Mouse (Mus musculus) T-helper 17 cell (primary cell): ENCODE data around the gene Trio.

Experiments
- in situ Hi-C, 2 experiments: fragments of 300-600 bp; cut with MboI, MseI; formaldehyde crosslinking; loops; 1 replicate in 1 of 2; 2 replicates in 1 of 2; pipeline ENCODE4 v1.15.1; 2025; ENCODE audit warnings: high pct_unique_total_duplicates in 2 of 2

The Trio gene

DNA sequence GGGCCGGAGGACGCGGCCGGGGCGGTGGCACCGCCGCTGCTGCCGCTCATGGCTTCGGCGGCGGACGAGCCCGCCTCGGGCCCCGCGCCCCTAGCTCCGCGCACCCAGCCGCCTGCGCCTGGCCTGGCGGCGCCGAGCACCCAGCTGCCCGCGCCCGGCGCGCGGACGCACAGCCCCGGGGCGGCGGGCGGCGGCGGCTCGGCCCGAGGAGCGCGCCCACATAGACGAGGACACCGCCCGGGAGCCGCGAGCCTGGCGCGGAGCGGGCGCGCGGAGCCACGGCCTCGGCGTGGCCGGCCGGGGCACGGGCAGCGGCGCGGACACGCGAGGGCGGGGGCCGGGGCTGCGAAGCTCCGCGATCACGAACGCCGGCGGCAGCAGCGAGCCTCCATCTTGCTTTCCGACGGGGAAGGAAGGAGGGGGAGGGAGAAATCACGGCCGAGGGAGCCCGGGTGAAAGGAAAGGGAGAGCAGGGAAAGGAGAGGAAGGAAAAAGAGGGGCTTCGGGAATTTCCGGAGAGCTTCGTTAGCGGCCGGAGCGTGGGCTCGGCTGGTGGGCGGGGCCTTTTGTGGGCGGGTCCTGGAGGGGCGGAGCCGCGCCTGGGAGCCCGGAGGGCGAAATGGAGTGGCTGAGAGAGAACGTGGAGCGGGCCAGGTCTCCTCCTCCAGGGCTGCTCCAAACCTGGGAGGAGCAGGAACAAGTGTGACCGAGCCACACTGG is at the start of gene Trio:
Gene Trio (minus strand): TSS at position 402 of the 720 bp plus-strand sequence.
- in situ Hi-C loops = loop anchor here in 1 of 2 experiments (10.0 kb wide), 1 partner anchor 561 kb away; the partner anchor contains the start of gene Ank

DNA sequence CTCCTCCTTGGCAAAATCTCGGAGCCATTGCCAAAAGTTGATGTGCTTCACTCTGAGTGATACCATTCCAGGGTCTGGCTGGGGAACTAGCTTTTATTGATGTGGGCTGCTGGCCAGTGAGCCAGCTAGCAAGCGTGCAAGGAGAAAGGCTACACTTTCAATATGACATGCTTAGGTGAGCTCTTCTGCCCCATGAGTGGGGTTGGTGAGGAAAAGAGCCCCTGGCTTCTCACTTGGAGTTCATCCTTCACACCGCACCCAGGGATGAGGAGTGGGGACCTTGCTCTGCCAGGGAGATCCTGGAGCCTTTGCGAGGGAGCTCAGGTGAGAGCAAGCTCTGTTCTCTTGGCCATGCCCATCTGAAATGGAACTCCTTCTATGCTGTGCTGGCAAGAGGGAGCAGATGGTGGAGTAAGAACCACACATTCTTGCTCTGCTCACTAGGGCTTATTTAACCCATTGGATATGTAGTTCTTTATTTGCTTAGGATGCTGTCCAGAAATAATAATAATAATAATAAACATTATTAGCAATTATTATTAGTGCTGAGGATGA is 48.8 kb upstream of the Trio start:
- in situ Hi-C loops = loop anchor here in 1 of 2 experiments (25.0 kb wide), 1 partner anchor 788 kb away; no protein-coding TSS in a partner anchor

DNA sequence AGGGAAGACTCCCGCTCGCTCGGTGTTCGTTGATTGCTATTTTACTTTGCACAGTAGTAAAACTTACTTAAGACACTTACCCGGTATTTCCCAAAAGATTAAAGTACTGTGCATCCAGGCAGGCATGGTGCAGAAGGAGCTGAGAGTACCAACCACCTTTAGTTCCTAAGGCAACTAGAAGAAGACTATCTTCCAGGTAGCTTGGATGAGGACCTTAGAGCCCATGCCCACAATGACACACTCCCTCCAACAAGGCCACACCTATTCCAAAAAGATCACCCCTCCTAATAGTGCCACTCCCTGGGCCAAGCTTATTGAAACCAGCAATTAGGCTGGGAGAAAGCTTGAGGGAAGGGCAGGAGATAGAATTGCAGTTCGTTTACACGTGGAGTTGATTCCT is 46.0 kb upstream of the Trio start:
- in situ Hi-C loops = loop anchor here in 1 of 2 experiments (25.0 kb wide), 1 partner anchor 791 kb away; no protein-coding TSS in a partner anchor

DNA sequence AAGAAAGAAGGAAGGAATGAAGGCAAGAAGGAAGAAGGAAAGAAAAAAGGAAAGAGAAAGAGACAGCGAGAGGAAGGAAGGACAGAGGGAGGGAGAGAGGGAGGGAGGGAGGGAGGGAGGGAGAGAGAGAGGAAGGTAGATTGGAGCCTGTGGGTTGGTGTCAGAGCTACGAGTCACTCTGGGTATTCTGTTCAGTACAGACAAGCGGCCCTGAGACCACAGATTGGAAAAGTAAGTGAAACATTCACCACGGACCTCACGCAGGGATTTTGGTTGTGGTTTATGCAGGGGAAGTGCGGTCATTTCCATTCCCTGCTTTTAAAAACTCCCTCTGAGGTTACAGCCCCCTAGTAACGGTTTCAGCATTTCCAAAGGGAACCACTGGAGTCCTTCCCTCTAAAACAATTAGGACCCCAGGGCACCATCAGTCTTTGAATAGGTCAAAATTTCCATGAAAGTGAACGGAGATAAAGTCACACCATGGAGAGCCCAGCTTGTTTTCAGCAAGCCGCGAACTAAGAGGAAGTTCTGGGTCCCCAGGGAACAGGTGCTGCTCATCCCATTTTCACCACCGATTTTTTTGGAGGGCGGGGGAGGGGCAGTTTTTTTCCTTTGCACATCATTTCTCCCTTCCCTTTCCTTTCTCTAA is 45.2 kb upstream of the Trio start:
- in situ Hi-C loops = loop anchor here in 1 of 2 experiments (25.0 kb wide), 1 partner anchor 791 kb away; no protein-coding TSS in a partner anchor

DNA sequence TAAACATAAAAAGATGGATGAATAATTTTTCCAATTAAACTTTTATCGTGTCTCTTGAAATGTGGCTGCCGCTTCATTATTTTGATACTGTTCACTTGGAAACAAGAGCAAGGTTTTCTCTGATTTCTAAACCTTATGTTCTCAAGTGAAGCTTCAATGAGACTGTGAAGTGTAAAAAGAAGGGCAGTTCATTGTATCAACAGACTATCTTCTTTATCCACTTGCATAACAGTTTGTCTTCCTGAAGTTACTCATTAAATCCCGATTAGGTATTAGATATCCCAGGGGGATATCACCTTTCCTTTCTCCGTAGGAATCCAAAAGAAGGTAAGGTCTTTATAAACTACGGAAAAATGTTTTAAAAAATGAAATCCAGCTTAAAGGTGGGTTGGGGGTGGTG is 44.6 kb upstream of the Trio start:
- in situ Hi-C loops = loop anchor here in 1 of 2 experiments (25.0 kb wide), 1 partner anchor 792 kb away; no protein-coding TSS in a partner anchor

DNA sequence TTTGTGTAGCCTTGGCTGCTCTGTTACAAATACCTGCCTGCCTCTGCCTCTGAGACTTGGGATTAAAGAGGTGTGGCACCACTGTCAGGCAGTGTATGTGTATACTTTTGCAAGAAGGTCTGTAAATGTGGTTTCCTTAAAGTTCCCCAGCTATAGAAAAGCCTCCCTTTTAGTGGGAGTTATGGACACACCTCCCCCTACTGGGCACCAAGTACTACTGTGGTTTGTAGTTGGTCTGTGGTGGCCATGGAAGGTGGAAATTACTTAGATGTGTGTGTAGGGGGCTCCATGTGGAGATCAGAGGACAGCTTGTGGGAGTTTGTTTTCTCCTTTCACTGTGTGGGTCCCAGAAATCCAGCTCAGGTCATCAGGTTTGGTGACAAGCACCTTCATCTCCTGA is 41.7 kb upstream of the Trio start:
- in situ Hi-C loops = loop anchor here in 1 of 2 experiments (25.0 kb wide), 1 partner anchor 795 kb away; no protein-coding TSS in a partner anchor

DNA sequence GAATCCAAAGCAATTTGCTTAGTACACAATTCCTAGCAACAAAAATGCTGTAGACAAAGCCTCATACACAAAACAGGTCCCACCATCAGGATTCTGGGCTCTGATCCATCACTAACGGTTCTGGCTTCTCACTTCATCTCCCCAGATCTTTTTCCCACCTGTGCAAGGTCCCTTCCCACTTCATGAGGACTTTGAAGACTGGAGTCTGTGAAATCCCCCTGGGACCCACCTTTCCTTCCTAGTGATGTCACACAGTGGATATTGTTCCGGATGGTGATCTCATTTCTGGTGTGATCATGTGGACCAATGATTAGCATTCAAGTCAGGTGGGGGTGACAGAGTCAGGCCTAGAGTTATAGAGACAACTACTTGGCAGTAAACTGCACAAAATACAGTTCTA is 40.8 kb upstream of the Trio start:
- in situ Hi-C loops = loop anchor here in 1 of 2 experiments (25.0 kb wide), 1 partner anchor 796 kb away; no protein-coding TSS in a partner anchor

DNA sequence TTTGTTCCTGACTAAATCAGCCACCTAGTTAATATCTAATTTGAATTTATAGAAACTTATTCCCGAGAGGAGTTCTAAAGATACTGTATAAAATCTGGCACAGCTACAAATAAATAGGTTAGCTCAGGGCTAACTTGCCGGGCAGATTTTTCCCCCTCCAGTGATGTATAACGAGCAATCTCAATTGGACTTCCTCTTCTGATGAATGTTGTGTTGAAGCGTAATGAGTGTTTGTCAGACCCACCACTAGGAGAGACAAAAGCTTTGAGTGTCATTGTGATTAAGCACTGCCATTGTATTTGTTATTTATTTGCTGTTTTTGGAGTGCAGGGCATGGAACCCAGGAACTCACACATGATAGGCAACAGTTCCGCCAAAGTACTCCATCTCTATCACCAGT is 39.9 kb upstream of the Trio start:
- in situ Hi-C loops = loop anchor here in 1 of 2 experiments (25.0 kb wide), 1 partner anchor 797 kb away; no protein-coding TSS in a partner anchor

DNA sequence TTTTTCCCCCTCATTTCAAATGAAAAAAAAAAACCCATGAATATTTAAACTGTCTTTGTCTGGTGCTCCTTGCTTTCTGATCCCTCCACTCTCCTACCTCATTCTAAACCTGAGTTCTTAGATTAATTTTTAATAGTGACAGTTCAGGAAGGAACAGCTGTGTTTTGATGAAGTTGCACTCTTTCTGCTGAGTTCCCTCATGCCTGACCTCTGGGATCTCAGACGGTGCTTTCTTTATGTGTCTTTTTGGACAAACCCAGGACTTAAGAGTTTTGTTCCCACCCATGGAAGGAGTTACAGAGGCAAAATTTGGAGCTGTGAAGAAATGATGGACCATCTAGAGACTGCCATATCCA is 39.1 kb upstream of the Trio start:
- in situ Hi-C loops = loop anchor here in 1 of 2 experiments (25.0 kb wide), 1 partner anchor 798 kb away; no protein-coding TSS in a partner anchor

DNA sequence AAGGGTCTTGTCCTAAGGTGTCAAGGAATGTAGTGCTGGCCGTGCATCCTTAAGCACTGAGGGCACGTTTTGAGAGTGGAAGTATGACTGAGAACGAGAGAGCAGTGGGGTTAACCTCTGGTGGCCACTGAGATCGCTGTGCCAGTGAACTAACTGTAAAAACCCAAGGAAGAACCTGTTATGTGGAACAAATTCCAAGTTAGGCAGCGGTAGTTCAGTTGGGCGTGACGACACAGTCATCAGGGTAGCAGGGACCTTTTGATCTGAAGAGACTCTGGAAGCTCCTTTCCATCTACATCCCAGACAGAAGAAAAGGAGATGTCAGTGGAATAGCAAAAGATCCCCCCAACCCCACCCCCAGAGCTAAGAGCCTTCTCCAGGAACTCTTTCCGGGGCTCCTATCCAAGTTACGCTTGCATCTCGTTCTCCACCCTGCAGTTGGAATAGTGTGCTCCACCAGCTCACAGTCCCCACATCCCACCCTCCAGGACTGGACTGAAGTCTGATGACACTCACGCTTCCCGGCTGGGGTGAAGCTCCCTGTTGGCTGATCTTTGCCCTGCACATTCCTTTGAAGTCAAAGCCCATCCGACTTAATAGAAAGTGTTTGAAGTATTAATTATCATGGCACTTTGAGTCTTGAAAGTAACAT is 38.6 kb upstream of the Trio start:
- in situ Hi-C loops = loop anchor here in 1 of 2 experiments (25.0 kb wide), 1 partner anchor 798 kb away; no protein-coding TSS in a partner anchor

DNA sequence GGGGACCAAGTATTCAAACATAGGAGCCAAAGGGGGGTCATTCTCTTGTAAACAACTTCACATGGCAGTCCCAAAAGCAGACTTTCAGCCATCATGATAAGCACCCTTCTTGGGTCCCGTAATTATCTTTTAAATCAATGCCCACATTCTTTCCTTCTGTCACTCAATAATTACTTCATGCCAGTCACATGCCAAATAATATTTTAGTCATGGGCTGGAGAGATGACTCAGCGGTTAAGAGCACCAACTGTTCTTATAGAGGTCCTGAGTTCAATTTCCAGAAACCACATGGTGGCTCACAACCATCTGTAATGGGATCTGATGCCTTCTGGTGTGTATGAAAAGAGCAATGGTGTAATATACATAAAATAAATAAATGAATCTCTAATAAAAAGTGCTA is 37.8 kb upstream of the Trio start:
- in situ Hi-C loops = loop anchor here in 1 of 2 experiments (25.0 kb wide), 1 partner anchor 799 kb away; no protein-coding TSS in a partner anchor

DNA sequence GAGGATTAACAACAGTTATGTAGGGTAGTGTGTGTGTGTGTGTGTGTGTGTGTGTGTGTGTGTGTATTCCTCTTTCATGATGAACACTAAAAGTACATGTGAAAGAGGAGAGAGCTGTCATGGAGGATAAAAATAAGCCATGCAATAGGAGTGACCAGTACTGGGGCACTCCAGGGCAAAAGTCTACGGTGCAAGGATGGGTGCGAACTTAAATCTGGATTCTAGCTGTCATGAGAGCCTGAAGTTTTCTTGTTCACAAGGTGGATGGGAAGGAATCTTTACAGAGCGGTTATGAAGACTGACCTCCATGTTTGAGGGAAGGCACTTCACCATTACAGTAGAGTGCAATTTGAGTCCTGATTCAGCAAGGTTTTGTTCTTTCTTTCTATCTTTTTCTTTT is 36.4 kb upstream of the Trio start:
- in situ Hi-C loops = loop anchor here in 1 of 2 experiments (25.0 kb wide), 1 partner anchor 800 kb away; no protein-coding TSS in a partner anchor

DNA sequence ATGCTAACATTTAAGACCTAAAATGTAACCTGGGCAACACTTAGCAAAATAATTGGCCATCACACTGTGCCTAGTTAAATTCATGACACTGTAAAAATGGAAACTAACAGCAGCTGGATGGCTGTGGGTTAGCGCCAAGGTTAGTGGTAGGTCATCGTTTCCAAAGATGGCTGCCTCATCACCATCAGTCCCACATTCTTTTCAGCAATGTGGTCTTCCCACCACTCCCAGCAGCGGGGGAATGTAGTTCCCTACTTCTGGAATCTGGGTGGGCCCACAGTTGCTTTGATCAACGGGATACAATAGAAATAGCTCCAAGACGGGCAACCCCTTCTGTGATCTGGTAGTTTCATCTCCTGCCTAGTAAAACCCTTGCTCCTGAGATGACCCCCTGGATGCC is 35.3 kb upstream of the Trio start:
- in situ Hi-C loops = loop anchor here in 1 of 2 experiments (25.0 kb wide), 1 partner anchor 801 kb away; no protein-coding TSS in a partner anchor

DNA sequence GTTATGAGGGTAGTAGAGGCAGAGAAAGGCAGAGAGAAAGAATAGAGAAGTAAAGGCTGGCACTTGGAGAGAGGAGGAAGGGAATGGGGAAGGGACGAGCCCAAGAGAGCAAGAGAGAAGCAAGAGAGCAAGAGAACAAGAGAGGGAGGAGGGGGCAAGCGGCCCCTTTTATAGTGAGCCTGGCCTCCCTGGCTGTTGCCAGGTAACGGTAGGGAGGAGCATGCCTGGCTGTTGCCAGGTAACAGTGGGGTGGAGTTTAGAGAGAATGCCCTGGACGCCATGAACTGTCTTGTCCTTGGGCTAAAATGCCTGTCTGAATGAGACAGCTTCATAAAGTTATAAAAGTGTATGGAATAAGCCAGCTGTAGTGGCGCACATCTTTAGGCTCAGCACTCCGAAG is 34.8 kb upstream of the Trio start:
- in situ Hi-C loops = loop anchor here in 1 of 2 experiments (25.0 kb wide), 1 partner anchor 802 kb away; no protein-coding TSS in a partner anchor

DNA sequence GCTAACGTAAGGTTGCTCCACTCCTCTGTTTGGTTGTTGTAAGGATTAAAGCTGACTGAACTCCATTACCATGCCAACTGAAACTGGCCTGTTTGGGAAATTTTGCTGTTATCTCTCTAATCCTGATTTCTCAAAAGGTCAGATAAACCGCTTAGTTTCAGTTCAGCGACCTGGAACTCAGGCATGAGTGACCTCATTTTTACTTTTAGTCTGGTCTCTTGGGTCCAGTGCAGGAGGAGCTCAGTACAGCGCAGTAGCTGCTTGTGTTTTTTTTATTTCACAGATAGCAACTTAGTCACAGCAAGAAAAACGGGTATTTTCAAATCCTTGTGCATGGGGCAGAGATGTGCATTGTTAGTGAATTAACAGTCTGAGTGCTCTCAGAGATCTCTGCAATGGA is 31.9 kb upstream of the Trio start:
- in situ Hi-C loops = loop anchor here in 1 of 2 experiments (25.0 kb wide), 1 partner anchor 805 kb away; no protein-coding TSS in a partner anchor

DNA sequence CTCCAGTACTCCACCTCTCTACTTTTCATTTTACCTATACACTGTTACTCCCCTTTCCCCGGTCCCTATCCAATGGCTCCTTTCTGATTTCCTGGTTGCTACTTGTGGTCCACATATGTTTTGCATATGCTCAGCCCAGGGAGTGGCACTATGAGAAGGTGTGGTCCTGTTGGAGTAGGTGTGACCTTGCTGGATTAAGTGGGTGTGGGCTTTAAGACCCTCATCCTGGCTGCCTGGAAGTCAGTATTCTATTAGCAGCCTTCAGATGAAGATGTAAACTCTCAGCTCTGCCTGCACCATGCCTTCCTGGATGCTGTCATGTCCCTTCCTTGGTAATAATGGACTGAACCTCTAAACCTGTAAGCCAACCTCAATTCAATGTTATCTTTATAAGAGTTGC is 29.1 kb upstream of the Trio start:
- in situ Hi-C loops = loop anchor here in 1 of 2 experiments (25.0 kb wide), 1 partner anchor 808 kb away; no protein-coding TSS in a partner anchor

DNA sequence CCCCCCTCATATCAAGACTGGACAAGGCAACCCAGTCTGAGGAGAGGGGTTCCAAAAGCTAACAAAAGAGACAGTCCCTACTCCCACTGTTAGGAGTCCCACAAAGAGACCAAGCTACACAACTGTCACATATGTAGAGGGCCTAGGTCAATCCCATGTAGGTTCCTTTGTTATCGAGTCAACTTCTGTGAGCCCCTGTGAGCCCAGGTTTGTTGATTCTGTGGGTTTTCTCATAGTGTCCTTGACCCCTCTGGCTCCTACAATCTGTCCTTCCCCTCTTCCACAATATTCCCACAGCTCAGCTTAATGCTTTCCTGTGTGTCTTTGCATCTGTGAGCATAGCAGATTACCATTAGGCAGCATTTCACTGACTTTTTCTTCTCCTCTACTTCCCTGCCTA is 28.5 kb upstream of the Trio start:
- in situ Hi-C loops = loop anchor here in 1 of 2 experiments (25.0 kb wide), 1 partner anchor 808 kb away; no protein-coding TSS in a partner anchor

DNA sequence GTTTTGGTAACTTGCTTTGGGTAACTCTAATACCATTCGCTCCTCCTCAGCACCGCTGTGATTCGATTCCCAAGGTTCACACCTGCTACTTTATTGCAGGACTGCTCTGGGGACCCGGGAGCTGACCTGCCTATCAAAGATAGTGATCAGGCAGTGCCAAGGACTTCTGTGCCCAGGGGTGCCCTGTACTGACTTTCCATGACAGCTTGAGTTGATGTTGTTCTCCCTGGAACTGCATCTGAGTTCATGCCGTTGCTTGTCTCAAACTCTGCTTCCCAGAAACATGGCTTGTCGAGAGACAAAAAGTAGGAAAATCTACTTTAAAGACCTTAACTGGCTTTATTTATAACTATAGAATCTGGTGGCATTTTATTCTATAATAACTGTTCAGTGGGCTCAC is 27.6 kb upstream of the Trio start:
- in situ Hi-C loops = loop anchor here in 1 of 2 experiments (25.0 kb wide), 1 partner anchor 809 kb away; no protein-coding TSS in a partner anchor

DNA sequence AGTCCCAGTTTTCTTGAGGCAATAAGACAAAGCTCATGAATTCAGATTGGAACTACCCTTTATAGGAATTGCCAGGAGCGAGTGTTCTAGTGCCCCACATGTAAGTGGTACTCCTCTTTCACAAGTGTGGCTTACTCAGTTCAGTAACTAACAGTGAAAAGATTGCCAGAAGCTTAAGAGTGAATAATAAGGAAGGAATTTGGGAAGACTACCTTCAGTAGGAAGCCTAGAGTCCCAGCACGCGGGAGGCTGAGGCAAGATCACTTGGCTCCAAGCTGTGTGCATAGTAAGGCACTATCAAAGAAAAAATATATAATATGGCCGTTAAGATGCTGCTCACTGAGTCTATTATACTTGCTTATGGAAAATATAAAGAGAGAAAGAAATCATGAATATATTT is 26.2 kb upstream of the Trio start:
- in situ Hi-C loops = loop anchor here in 1 of 2 experiments (25.0 kb wide), 1 partner anchor 810 kb away; no protein-coding TSS in a partner anchor

DNA sequence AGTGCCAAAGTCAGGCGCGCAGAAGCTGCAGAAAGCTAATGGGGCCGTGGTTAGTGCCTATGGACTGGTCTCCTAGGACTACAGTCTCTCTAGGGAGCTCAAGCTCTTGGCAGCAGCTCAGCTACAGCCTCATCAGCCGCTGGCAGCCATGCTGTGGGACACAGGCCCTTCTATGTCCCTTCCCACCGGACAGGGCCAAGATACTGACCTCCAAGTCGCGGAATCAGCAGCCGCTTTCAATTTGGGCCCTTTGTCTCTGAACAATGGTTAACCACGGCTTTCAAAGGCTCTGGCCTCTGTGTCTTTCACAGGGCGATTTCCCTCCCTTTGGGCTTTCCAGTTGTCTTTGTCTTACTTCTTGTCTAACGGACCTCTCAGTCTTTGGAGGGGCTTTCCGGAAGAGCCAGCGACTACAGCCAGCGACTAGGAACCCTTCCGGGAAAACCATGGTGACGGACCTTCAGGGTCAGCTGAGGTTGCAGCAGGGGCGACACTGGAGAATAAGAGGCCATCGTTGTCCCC is 25.5 kb upstream of the Trio start:
- in situ Hi-C loops = loop anchor here in 1 of 2 experiments (25.0 kb wide), 1 partner anchor 811 kb away; no protein-coding TSS in a partner anchor
